Mouse (Mus musculus) urinary bladder, postnatal 25 days (tissue): ENCODE data around the gene Traf6.

Experiments used
- DNase-seq: peaks from one replicate; pipeline ENCODE4 v3.0.0; 2022; ENCODE audit warnings: low spot score

The Traf6 gene

DNA sequence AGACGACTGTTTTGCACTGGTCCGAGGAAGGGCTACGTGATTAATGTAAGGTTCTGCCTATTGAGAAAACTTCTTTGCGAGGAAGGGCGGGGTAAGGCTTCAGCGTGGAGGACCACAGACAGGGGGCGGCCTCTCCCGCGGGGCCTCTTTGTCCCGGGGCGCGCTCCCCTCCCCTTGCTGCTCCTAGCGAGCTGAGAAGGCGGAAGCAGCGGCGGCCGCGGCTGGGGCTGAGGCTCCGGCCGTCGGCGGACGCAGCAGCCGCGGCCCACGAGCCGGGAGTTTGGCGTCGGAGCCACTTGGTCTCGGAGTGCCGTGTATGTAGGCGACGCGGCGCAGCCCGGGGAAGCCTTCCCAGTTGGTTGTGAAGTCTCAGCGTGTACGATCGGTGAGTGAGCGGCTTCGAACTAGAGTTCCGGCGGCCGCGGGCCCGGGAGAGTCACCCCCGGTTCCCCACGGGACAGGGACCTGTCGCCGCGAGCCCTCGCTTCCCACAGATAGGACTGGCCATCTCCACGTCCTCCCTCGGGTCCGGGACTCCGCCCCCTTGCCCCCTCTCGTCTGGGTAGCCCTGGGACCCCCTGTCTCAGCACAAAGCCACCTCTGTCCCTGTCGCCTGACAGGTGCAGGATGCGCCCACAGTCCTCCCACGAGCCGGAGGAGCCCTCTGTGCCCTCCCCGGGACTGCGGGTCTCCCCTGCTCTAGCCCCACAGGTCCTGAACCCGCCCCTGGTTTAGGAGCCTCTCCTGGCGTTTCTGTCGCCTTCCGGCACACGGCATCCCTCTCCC, at the start of gene Traf6:
Traf6 (plus strand) TSS at position 194 of the 786 bp plus-strand sequence.
- peak; percentile 87 for DNase-seq

DNA sequence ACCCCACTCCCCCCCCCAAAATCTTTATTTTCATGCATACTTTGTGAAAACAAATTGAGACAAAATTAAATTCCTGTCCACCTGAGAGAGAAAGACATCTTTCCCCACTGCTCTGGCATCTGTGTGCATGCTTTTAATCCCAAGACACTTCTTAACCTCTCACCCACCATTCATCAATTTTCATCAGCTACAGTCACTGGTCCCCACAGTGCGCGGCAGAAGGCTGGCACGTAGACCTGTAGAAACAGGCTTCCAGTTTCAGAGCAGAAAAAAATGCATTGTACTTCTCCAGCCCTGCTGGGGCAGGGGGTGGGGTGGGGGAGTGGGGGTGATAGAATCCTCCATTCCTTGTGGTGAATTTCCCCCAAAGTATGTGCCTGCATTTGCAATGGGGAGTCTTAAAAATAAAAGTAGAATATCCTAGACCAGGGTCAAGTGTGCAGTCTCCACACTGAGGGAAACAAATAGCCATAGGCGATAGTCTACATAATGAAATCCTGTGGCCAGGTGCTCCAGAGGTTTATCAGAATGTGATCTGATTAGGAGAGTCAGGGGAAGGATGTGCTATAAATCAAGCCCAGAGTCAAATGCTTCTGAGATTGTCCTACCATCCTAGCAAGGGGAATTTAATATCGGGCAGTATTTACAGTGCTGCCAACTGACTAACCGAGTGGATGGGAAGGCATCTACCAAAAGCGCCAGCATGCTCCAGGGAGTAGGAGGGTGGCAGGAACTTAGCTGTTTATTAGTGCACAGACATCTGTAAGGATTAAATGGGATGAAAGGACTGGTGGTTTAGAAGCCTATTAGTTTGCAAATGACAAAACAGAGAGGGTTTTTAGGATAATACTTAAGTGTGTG, 39.0 kb upstream of the Traf6 start:
- DNase-seq: no peak

DNA sequence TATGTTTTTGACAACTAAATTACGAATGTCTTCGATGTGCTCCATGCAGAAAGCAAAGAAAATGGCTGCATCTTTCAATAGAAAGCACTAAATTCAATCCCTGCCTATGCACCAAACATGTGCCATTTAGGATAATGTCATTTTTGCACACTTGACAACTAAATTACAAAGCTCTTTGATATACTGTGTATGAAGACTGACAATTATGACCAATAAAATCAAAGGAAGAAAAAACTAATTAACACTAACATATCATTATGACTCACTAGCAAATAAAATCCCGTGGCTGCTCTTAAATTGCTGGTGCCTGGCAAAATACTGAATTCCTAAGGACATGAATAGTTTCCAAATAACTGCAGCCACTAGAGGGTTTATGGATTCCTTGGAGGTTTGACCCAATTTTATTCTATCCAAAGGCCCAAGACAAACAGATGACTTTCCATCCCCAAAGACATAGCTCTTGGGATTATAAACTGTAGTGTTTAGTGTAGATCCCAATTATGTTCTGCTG, 38.3 kb upstream of the Traf6 start:
- no peak for DNase-seq

DNA sequence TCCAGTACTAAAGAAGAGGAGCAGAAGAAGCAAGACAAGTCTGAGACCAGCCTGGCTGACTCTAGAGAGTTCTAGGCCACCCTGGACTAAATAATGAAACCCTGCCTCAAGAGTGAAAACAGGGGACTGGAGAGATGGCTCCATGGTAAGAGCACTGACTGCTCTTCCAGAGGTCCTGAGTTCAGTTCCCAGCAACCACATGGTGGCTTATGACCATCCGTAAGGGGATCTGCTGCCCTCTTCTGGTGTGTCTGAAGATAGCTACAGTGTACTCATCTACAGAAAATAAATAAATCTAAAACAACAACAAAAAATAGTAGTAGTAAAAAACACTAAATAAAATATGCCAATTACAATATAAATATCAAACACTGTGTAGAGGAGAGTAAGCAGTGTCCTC, 32.4 kb upstream of the Traf6 start:
- no peak for DNase-seq

DNA sequence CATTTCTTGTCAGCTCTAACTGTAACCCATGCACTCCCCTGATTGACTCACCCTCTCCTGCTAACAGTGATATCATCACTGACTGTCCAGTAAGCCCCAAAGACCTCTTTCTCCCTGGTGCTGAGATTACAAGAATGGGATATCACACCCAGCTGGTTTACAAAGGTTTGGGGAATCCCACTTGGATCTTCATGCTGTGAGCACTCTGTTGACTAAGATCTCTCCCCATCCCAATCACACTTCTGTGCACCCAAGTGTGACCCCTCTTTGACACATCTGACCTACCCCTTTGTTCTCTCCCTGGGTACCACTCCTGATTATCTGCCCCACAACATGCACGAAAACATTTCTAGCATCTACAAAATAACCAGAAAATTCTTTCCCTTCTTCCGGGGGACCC, 29.9 kb upstream of the Traf6 start:
- DNase-seq: no peak

DNA sequence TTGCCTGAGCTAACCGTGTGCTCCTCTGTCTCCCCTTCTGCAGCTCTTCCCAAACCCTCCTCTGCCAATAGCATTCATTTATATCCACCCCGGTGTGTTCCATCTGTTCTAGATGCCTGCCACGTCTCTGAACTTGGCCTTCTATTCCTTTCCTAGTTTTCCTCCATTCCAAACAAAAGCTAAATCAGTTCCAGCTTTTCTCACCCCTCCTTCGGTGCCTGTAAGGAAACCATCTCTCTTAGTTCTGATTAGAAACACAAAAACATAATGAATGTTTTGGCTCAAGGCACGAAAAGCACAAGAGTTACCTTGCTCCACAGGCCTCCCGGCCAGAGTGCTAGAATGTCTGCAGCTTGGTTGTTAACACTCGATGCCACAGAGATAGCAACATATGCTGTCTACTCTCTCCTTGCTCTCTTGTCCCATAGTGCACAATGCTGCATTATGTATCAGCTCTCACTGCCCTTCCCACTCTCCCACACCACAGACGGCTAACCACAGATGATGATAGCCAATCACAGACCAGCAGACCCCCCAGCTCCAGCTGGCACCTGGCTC, 29.0 kb upstream of the Traf6 start, which contains the start of the genes Rag1 and B230118H07Rik:
Rag1 (minus strand) TSS at position 388 of the 558 bp plus-strand sequence.
B230118H07Rik (minus strand) TSS at position 419 of the 558 bp plus-strand sequence.
- DNase-seq: no peak

DNA sequence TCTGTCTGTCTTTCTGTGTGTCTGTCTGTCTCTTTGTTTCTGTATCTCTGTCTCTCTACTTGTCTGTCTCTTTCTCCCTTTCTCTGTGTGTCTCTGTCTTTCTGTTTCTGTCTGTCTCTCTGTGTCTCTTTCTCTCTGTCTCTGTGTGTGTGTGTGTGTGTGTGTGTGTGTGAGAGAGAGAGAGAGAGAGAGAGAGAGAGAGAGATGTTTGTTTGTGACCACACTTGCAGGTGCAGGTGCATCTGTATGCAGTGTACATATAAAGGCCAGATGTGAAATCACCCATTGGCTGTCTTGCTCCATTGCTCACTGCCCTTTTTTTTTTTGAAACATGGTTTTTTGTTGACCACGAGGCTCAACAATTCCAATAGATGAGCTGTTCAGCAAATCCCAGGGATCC, 27.8 kb upstream of the Traf6 start:
- no peak for DNase-seq

DNA sequence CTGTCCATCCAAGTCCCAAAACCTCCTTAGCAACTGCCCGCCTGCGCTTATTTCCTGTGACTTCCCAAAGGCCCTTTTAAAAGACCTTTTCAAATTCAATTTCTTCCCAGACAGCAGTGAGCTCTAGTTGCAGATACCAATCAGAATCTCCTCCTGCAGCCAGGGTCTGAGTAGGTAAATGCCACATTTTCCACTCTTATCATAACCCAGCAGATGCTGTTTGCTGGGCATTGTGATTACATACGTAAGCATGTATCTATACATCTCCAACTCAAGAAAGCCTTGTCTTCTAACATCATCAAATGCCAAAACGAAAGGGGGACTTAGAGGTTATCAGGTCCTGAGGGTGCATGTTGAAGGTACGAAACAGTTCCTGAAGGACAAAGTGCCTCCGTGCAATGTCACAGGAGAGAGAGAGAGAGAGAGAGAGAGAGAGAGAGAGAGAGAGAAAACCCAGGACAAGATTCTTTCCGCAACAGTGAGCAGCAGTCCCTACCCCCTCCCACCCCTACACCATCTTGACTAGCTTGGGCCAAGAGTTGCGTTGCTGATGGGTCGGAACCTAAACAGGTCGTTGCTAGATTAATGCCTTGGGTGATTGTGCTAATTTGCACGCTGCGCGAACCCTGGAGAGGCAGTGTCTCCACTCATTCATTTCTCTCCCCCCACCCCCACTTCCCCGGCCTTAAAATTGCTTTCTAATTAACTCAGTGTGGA, 25.9 kb upstream of the Traf6 start:
- DNase-seq: no peak

DNA sequence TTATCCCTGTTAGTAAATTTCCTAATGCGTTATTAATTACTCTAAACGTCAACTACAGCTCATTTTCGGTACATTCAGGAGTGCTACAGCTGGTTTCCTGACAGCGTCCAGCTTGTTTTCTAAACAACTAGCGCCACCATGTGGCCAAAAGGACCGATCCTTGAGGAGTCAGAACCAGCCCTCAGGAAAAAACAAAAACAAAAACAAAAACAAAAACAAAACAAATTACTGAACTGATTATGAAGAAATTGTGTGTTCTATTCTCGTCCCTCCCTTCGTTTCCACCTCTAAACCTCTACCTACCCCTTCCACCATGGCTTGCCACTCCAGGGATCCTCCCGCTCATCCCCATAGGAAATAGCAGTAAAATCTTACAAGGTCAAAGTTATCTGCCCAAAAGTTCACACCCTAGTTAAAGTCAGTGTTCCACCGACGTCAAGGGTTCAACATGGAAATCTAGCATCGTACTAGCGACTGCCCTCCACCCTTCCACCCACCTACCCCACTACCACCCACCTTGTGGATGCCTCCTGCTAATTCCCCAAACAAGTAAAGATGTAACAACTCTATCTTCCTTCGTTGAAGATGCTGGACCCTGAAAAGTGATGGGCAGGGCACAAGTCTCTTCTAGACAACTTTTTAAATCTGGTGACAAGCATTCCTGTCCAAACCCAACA, 25.2 kb upstream of the Traf6 start:
- peak; percentile 66 for DNase-seq

DNA sequence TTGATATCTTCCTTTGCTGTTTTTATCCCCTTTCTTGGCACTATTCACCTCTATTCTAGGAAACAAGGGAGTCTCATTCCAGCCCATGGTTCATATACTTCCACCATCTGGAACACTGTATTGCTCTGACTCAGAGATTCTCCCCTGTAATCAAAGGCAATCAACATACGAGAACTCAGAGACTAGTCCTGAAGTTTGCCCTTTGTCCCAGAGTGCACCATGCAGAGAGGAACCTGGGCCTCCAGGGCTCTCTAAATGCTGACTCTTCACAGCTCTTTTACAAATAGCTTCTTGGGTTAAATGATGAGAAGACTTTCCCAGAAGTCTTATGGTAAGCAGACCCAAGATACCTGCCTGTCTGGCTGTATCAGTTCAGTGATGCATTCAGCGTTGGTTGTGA, 17.7 kb upstream of the Traf6 start:
- DNase-seq: no peak

DNA sequence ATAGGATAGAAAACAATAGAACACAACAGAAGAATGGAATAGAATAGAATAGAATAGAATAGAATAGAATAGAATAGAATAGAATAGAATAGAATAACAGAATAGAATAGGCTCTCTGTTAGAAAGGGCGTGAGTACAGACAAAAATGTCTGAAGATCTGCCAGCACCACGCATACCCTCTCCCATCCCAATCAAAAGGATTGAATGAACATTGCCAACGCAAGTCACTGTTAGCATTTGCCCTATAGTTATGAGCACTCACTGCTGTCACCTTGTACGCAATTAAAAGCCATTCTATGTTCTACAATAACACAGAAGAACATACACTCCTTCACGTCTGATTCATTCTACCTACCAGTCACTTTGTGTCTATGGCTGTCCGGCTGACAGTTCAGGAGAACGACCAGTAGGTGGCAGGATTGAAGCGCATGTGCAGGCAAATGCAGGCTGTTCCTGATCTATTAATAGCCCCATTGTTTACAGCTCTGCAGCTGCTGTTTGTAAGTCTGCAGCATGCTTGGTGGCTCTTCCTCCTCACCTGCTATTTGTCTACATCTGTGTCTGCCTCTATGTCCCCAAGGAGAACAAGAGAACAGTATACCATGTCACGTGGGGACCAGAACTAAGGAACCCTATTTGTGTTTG, 13.0 kb upstream of the Traf6 start:
- DNase-seq: peak; percentile 48

DNA sequence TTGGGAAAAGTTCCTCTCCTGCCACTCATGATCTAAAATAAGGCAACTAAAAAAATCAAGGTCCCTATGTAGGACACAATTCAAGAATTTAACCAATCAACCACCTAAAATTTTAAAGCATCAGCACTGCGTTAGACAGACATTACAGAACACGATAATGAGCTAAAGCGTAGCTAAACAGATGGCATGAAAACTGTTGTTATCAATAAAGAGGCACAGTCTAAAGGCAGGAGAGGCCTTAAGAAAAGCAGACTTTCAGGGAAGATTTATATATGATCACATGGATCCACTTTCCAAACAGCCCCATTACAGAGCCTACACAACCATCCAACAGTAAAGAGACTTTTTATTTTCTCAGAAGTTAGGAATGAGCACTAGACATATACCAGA, 12.5 kb upstream of the Traf6 start:
- DNase-seq: no peak

DNA sequence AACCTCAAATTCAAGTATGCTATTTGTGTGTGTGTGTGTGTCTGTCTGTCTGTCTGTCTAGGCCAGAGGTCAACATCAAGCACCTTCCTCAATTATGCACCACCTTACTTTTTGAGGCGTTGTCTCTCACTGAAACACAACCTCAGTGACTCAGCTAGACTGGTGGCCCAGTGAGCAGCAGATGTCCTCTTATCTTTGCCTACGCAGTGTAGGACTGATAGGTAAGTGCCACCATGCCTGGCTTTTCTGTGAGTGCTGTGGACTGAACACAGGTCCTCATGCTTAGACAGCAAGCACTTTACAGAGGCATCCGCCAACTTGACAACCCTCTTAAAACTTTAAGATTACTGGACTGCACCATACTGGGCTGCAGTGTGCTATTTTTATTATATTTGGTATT, 9.5 kb upstream of the Traf6 start:
- no peak for DNase-seq

DNA sequence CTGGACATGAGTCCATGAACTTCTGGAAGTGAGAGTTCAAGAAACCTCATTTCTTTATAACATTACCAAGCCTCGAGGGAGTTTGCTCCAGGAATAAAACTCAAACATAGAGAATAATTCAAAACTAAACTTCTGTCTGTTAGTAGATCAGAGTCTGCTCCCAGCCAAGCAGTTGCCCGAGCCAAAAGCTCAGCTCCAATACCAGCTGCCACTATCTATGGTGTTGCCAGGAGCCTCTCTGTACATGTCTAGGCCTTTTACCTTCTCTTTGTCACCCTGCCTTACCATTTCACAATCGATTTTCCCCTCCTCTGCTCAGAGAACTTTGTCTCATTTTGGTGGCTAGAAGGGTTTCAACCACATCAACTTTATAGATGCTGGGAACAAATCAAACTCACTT, 4.7 kb upstream of the Traf6 start:
- no peak for DNase-seq

DNA sequence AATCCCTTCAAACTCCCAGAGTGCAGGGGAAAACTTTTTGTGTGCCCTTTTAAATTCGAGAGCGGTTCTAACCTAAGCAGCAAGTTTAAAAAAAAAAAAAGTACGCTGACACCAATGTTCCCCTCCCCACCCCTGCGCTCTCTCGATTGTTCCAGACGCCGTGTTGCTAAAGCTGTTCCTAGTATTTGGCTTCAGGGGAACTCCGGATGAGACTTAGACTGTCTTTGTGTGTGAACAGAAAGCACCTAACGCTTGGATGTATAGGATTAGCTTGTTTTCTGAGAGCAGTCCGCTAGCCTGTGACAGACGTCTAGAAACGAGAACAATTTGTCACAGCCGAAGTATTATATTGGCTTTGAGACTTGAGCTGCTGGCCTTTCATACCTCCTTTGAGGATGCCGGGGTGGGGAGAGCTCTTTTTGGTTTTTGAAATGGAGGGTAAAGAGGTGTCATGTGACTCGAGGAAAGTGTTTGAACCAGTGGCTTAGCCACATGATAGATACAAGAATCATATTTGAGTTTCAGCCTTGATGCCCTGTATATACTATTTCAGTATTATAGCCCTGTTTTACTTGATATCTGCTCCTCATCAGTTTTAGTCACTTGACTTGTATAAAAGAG, 1.0 kb downstream of the Traf6 start:
- DNase-seq: no peak

DNA sequence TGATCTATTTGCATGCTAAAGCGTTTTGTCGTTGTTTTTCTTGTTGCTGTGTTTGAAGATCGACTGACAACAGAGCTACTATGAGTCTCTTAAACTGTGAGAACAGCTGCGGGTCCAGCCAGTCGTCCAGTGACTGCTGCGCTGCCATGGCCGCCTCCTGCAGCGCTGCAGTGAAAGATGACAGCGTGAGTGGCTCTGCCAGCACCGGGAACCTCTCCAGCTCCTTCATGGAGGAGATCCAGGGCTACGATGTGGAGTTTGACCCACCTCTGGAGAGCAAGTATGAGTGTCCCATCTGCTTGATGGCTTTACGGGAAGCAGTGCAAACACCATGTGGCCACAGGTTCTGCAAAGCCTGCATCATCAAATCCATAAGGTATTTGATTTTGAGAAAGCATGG, 6.2 kb downstream of the Traf6 start:
- DNase-seq: no peak

DNA sequence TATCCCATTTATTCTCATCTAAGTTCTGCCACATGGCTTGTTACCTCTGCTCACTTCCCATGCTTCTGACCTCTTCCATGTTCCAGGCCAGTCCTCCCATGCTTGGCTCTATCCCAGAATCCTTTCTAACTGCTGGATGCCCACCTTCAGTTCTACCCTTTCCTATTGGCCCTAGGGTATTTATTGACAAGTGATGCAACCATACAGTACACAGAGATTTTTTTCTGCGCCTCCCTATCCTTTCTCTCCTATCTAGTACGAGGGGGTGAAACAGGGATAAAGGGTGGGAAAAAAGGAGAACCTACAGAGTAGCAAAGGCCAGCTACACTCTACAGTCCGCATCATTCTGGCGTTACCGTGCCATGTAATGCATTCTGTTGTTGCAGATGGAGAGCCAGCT, 9.8 kb downstream of the Traf6 start:
- DNase-seq: no peak

DNA sequence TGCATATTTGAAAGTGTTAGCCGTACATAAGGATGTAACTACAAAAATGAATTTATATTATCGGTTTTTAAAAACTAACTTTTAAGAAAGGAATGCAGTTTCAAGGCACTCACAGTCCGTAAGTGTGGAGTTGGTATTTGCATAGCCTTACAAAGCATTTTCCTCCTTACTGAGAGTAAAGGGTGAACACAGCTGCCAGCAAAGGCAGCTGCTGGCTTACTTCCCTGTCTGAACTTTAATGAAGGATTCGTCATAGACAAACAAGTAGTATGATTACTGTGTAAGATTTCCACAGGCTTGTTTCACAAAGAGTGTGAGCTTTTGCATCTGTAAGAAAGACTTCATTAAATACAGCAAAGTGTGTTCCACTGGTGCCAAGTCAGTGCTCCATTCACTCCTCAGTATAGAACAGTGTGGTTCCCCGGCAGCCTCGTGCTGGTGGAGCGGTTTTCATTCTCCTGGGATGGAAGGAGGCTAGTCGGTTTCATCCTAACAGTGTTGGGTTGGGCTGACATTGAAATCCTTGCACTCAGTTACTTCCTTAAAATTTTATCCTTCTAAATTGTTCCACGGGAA, 12.1 kb downstream of the Traf6 start:
- DNase-seq: no peak

DNA sequence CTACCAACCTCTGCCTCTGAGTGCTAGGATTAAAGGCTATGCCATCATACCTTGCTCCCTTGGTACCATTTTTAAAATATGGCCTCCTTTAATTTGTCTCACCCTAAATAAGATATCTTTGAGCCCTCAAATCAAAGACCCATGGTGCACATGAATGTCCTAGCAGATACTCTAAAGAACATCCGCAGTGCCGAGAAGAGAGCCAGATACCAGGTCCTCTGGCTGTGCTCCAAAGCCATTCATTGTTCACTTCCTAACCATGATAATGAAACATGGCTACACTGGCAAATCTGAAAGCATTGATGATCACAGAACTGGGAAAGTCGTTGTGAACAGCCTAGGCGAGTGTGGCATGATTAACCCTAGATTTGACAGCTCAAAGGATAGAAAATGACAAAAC, 14.8 kb downstream of the Traf6 start:
- DNase-seq: no peak

DNA sequence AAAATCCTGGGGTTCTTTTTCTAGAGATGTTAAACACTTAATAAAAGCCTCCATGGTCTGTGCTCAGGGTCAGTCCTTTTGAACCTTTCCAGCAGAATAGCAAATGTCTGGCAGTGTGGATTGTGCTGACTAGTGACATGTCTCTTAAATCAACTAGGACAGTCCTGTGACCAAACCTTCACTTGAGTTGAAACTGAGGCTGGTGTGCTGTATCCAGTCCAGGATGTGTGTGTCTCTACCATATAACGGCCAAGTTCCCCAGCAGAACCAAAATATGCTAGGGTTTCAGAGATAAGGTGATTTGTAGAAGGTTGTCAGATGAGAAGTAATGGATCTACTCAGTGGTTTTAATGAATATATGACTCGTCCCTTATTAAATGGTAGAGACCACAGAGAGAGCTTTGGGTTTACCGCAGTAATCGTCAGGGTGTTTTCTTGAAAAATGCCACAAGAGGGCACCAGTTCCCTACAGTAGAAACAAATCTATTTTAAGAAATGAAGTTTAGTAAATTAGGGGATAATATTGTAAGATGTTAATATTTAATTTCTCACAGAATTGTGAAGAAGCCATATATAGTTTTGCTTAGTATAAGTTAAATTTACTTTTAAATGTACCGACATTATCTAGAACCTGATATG, 15.5 kb downstream of the Traf6 start:
- no peak for DNase-seq
